Mouse (Mus musculus) left cerebral cortex, postnatal 14 days (tissue): ENCODE results near the gene Pdzd7. TPM values are rescaled to one million over a fixed set of nuclear protein-coding genes. Genes with fewer than 3 reads are reported as not detected.
A peak's percentile ranks its signal among the peaks of the same experiment; 100 is the strongest.

Experiments used
- DNase-seq, 2 experiments: peaks; one replicate each; pipeline ENCODE4 v3.0.0; 2021 to 2022; ENCODE audit warnings: low spot score in 2 of 2, mixed read lengths in 1 of 2
- intact Hi-C: fragments of 180-260 bp; cut with DNase I; formaldehyde crosslinking; loops from one replicate; pipeline ENCODE4 v1.15.1; 2025
- total RNA-seq, 2 experiments: library from RNA; stranded (reverse); gene quantifications; 2 replicates each; pipeline ENCODE4 v1.2.3; 2021

The Pdzd7 gene
- total RNA-seq, 2 experiments from 2014 or later: 3.3 to 3.4 TPM

DNA sequence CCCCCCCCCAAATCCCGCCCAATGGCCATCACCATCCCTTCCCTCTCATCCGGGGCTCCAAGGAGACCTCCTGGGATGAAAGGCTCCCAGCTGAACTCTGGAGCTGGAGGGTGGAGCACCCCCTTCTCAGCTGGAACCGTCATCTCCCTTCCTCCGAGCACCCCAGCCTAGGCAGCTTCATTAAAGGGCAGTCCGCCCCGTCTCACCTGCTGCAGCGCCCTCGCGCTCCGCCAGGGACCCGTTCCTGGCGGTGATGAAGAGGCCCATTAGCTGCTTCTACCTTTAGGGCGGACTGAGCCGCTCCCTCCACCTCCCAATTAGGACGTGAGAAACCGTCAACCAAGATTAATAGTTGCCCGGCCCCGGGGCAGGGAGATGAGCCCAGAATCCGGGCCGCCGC lies 19.7 kb upstream of the Pdzd7 start:
- intact Hi-C loops: no loop called here
- DNase-seq: no peak

DNA sequence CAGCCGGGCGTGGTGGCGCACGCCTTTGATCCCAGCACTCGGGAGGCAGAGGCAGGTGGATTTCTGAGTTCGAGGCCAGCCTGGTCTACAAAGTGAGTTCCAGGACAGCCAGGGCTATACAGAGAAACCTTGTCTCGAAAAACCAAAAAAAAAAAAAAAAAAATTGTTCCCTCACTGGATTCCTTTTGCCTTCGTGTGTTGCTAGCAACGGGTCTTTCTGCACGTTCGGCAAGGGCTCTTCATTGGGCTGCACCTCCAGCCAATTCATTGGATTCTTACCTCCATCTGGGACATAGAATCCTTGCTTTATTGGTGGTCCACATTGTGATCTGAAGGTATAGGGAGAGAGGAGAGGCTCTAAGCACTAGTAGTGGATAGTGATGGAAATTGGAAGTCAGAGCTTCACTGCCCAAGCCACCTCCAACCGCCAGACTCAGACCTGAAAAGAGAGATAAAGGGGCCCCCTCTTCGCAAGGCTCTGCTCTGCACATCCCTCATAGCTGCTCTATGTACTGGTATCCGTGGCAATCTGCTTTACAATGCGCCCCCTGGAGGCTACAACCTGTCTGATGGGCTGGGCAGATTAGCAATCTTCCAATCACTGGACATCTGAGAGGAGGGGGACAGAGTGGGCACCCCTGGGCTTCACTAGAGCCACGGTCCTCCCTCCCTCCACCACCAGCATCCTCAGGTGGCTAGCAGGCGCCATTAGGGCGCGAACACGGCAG lies 18.2 kb upstream of the Pdzd7 start:
- intact Hi-C loops: no loop called here
- no peak for DNase-seq

- no peak for DNase-seq
- intact Hi-C loops: no loop called here
Observed at GRCm38 (mm10) chr19:45058841-45059240, 13.3 kb upstream of the Pdzd7 start.

DNA sequence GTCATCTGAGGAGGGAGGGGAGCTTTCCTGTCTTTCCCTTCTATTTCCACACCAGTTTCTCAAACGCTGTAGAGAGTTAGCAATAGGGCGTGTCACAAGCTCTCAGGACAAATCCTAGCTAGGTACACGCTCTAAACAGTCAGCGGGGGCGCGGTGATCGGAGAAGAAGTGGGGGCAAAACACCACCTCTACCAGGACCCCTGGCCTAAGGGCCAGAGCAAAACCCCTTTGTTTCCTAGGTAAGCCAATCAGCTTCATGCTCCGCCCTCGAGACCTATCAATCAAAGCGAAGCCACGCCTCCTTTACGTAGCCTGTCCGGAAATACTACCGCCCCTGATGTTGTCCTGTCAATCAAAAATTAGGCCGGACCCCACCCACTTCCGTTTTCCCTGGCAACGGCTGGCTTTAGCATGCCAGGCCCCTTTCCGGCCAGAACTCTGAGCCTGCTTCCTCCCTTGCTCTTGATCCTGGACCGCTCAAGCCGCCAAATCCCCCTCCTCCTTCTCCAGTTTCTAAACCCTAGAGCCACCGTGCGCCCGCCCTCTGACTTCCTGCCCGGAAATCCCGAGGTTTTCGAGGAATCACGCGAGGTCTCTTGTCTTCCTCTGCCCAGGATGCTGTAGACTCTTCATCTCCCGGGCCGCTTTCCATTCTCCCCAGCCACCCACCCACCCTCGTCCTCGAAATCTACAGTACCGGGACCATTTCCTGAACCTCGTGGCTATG lies 12.8 kb upstream of the Pdzd7 start:
- DNase-seq: peak; percentile 90 to 95
- intact Hi-C loops: no loop called here

DNA sequence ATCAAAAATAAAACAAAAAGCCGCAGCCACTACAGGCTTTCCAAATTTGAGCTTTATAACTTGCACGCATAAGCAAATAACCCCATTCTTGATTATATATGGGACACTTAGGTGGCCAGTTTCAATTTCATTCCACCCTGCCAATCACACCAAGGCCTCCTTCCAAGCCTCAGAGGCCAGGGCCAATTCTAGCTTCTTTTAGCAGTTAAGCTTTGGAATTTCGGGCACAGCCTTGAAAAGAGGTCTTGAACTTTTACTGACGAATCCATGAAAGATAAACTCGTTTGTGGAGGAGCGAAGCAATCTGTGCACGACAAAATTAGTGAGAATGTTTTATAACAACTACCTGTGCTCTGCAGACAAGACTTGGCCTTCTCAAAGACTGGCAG lies 12.2 kb upstream of the Pdzd7 start:
- DNase-seq: no peak
- intact Hi-C loops: no loop called here

- no peak for DNase-seq
- intact Hi-C loops: no loop called here
Observed at GRCm38 (mm10) chr19:45056908-45057698, 11.6 kb upstream of the Pdzd7 start.

DNA sequence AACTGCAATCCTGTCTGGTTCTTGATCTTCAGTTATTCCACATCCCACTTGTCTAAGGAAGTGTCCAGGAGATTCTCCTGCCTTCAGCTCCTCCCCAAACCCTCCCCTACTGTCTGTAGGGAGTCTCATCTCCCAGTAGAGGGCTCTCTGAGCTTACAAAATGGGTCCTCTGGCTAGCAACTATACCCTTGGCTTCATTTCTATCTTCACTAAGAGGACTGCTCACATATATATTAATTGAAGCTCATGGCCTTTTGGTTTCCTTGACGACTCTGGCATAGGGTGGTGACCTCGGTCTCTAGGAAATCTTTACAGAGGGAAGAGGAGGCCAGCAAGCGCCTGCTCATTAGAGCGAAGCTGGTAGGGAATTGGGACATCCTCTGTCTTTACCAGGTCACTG lies 10.8 kb upstream of the Pdzd7 start:
- peak in 1 of 2 experiments; percentile 78 for DNase-seq
- intact Hi-C loops: no loop called here

DNA sequence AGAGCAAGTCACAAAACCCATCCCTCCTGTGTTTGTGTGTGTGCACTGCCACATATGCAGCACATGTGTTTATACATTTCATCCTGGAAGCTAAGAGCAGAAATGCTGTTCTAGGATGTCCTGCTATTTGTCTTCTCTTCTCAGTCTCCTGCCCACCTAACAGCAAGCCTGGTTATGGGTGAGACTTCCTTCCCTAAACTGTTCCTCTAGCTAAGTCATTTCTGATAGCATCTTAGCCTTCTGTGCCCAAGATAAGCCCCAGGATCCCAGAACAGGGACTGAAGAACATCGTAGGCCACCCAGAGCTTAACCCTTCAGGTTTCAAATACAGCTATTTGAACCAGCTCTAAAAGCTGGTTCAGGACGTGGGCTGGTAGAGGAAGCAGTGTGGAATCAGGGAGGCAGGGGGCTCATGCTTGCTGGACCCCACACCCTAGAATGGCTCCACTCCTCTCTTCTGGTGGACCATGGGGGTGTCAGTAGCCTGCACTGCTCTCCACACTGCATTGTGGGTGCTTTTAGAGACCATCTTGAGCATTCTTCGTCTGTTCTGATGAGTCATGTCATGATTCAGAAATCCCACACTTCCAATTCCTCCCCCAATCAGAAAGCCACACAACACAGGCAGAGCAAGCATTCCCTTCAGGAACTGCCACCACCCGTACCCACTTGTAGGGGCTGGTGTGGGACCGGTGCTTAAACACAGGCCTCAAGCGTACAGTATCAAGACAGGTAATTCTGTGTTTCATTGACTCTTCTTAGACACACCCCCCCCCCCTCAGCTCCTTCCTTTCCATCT lies 9.6 kb upstream of the Pdzd7 start:
- intact Hi-C loops: no loop called here
- peak in 1 of 2 experiments; percentile 70 for DNase-seq

DNA sequence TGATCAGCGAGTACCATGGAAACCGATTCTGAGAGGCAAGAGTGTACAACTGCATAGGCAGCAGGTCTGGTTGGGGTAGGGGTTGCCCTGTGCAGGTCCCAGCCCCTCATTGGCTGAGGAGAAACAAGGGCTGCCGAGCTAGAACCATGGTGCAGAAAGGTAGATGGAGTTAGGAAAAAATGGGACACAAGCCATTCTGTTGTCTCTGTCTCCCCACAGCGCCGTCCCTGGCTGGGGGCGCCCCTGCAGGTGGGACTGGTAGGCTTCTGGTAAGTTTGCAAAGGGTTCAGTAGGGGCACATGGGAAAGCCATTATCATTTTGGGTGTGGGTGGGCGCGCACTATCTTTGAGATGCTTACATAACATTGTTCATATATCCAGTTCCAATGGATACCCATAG lies 7.9 kb upstream of the Pdzd7 start:
- no peak for DNase-seq
- intact Hi-C loops: no loop called here

DNA sequence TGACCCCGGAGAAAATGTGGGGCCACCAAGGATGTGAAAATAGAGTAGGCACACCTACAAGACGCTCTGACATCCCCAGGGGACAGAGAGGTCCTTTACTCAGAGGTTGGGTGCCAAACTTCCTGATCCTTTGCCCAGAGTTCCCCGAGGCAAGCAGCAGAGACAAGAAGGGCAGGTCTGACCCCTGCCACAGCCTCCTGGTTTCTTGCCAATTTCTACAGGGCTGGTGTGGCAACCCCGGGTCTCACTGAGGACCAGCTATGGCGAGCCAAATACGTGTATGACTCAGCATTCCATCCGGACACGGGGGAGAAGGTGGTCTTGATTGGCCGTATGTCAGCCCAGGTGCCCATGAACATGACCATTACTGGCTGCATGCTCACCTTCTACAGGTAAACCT lies 4.0 kb upstream of the Pdzd7 start:
- DNase-seq: no peak
- intact Hi-C loops: no loop called here

GRCm38 (mm10) chr19:45048644-45049365 lies 3.3 kb upstream of the Pdzd7 start:
- intact Hi-C loops: no loop called here
- DNase-seq: no peak

DNA sequence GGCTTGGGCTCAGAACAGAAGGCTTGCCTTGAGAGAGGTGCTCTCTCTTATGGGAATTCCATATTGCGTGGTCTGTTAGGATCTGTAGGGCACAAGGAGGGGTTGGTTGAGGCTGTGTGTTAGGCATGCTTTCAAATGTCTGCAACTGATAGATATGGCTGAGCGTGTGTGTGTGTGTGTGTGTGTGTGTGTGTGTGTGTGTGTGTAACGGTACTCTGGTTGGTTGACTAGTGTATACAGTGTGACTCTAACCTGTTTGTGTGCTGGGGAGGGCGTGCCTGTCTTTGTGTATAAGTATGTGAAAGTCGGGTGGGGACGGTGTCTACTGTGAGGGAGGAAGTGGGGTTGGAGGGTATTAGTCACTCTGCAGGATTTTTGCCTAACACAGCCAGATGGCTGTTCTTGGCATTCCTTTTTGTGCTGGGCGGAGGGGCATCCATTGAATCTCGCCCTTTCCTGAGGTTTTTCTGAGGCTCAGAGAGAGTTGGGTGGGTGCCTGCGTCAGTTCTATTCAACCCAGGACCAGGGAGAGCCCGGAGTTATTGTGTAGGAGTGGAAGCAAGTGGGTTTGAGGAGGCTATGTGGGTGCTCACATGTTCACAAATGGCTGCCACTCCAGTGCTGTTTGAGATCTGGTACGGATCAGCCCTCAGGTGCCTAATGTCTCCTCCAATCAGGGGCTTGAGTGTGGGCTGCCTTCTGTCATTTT lies 2.6 kb upstream of the Pdzd7 start:
- intact Hi-C loops: loop anchor here (1.0 kb wide), 1 partner anchor 31 kb away; no protein-coding TSS in a partner anchor
- DNase-seq: peak; percentile 78 to 95

GRCm38 (mm10) chr19:45047417-45047934 lies 2.0 kb upstream of the Pdzd7 start, which contains the start of gene Sfxn3:
Gene Sfxn3, plus strand, starts transcription at chr19:45047503.
- DNase-seq: peak; percentile 93 to 96
- intact Hi-C loops: loop anchor here (1.0 kb wide), 1 partner anchor 30 kb away; no protein-coding TSS in a partner anchor

GRCm38 (mm10) chr19:45046523-45047321 lies 1.2 kb upstream of the Pdzd7 start:
- peak; percentile 87 to 93 for DNase-seq
- intact Hi-C loops: loop anchor here (1.0 kb wide), 1 partner anchor 29 kb away; no protein-coding TSS in a partner anchor

DNA sequence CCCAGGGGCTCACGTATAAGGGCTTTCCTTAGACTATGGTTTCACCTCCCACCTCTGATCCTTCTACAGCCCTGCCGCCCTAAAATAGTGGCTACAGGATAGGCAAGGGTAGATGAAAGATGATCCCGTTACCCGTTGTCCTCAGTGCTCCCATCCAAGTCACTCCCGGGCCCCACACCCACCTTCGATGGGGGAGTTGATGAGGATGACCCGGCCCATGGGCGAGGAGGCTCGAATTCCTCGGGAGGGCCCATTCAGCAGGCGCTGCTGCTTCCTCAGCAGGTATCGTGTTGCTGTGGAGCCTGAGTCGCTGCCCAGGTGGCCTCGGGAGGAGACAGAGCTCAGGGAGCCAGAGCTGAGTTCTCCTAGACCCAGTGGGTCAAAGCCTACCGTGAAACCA lies 281 bp downstream of the Pdzd7 start:
- no peak for DNase-seq
- intact Hi-C loops: no loop called here

GRCm38 (mm10) chr19:45044389-45044927 lies 1.1 kb downstream of the Pdzd7 start:
- no peak for DNase-seq
- intact Hi-C loops: no loop called here

- DNase-seq: no peak
- intact Hi-C loops: no loop called here
Observed at GRCm38 (mm10) chr19:45040214-45040613, 5.3 kb downstream of the Pdzd7 start.
